Mouse (Mus musculus): ENCODE measurements around the gene Tsc22d1.

Tsc22d1 gene

DNA sequence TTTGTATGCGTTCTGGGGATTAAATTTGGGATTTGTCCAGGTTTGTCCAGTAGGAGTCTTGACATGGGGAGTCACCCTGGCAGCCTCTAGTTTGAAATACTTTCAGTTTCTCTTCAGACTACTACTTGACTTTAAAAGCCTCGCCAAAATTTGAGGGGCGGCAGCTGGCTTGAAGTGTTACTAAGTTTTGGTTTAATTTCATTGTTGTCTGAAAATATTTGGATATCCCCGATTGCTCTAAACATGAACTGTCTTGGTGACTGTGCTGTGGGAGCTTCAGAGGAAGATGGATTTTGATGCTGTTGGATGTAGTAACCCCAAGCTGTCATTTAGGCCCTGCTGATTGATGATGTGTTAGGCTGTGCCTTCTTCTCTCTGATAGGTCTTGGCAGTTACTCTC, 34.2 kb downstream of the Tsc22d1 start:
- no peak for DNase-seq

DNA sequence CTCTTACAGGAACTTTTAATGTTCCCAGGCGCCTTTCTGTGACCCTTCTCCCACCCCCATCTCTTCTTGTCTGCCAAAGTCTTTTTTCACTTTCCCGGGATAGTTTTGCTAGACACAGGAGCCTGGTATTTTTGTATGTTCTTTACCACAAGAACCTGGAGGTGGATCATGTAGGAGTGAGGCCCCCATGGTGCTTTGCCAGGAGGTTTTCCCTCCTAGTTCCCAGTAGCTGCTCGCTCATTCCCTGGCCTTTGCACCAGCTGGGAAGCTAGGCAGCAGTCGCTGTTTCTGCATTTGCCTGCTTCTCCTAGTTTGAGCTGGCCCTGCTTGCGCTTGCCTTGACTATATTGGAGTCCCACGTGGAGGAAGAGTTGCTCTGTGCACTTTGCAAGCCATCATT, 36.2 kb downstream of the Tsc22d1 start:
- peak; percentile 30 for DNase-seq

DNA sequence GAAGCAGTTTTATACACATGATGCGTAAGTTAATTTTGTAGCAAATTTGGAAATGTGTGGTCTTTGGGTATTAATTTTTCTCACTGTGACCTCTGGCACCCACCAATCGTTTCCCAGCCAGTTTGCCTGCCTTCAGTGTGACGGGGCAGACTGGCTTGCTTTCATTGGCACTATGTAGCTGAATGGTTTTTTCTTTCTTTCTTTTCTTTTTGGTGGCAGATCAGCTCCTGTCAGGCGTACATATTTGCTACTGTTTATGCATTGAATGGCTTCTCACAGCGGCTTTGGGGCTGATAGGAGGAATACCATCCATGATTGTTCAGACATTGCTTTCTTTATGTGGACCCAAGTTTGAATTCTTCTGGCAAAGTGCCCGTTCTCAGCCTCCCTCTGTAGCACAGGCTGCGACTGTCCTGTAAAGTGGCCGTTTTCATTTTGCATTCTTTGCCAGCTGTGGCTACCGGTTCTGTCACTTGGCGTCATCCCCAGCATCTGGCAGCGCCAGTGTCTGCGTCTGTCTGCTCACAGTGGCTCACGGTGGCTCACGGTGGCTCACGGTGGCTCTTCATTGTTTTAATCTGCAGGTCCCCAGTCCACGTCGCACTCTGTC, 38.1 kb downstream of the Tsc22d1 start:
- DNase-seq = no peak

DNA sequence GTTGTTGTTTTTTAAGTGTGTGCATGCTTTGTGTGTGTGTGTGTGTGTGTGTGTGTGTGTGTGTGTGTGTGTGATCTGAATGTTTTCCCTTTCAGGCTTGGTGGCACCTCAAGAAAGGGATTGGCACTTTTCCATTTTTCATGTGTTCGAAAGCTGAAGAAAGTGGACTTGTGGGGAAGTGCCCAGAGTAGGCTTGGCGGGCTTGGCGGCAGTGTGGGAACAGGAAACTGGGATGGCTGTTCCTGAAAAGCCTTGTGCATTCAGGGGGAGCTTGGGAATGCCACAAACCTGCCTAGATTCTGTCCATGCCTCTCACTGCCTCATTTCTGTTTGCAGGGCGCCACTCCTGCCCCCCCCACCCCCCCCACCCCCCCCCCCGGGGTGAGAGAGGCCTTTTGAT, 39.9 kb downstream of the Tsc22d1 start:
- no peak for DNase-seq

DNA sequence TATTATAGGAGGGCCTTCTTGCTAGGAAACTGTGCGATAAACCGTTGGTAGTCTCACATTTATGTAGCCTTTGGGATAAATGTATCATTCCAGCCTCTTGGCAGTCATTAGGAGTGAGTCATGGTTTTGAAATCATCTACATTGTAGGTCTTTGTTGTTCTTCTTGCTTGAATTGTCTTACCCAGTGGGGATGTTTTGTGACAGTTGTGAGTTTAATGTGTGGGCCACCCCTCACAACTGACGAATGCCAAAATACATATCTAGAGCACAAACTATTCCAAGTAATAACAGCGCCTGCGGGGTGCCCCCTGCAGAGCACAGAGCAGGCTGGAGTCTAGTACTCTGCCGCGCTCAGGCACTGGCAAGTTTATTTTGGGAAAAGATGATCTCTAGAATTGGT, 40.4 kb downstream of the Tsc22d1 start:
- no peak for DNase-seq

DNA sequence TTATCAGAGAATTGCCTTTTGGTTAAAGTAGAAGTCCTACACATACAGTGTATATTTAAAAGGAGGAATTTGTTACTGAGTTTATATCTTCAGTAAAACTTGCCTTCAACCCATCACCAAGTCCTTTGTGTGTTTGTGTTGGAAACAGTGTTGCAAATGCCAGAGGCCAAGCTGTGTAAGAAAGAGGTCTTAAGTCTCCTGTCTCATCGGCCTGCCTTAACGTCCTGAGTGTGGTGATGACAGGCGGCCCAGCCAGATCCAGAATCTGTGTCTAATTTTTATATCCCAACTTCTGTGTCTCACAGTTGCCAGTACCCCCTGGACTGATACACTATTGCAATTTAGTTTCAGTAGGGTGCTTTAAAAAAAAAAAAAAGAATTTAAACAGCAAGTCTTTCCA, 42.9 kb downstream of the Tsc22d1 start:
- DNase-seq = no peak

DNA sequence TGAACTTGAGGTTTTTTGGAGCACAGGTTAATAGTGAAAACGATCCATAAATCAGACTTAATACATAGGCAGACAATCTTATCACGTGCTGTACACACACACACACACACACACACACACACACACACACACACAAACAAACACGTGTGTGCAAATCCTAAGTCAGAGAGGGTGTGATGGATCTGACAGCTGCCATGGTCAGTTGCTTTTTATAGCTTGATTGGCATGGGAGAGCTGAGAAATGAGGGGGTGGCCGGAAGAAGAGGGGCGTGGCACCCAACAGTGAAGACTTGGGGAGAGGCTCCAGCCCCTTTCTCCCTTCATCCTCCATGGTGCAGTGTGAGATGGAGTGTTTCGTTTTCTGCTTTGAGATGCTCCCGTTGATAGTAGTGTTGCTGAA, 45.4 kb downstream of the Tsc22d1 start:
- no peak for DNase-seq

DNA sequence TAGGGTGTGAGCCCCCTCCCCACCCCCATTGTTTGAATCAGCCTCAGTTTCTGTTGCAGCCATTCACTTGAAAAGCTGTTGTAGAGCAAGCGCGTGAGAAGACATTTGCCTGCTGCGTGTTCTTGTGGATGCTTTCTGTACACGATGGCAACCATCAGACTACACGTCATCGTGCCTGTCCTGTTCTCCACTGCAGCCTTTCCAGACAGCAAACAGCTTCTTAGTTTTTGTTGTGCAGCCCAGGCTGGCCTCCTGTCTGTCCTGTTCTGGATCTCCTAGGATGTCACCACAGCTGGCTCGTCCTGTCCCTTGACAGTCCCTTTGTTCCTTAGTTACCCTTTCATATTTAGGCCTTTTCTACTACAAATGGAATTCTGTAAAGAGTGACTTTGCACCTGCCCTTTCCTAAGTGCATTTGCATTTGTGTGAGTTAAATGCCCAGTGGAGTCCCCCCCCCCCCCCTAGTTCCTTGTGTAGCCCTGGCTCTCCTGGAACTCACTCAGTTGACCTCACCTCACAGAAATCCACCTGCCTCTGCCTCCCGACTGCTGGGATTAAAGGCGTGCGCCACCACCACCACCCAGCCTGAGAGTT, 46.5 kb downstream of the Tsc22d1 start:
- no peak for DNase-seq

DNA sequence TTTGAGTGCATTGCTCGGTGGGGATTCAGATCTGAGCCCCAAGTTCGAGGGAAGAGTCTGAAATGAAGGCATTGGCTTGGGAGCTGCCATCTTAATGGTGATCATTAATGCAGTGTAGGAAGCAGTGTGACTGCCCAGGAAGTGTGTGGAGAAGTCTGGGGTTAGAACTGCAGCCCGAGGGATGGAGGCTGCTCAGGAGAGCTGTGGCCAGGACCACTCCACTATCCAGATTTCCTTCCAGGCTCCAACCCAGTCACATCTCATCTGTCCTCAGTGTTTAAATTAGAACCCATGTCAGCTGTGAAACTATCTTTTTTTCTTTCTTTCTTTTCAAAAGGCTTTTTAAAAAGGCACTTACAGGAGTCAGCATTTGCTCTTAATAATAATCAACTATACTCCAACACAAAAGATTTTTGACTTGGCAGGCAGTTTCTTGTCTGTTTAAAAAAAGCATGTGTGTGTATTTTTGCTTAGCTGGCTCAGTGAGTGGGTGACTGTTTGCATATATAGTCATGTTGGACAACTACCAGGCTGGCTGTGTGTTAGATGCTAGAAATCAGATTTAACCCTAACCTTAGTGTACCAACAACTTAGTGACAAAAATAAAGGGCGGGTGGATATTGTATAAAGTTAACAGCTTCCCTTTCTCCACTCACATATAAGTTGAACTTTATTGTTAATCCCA, 48.8 kb downstream of the Tsc22d1 start:
- DNase-seq = no peak

DNA sequence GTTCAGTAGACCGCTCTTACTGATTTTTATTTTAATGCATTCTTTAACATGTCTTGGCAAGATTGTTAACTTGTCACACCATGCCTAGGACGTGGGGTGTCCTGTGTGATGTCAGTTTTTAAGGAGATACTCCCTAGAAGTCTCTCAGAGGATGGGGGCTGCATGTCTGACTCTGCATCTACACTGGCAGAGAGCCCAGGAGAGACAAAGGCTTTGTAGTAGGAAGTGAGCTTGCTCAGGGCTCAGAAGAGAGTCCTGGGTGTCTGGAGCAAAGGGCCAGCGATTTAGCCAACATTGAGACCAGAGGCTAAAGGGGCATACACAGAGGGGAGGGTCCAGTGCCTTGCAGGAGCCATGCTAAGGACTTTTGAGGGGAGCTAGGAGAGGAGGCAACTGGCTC, 50.2 kb downstream of the Tsc22d1 start:
- no peak for DNase-seq

DNA sequence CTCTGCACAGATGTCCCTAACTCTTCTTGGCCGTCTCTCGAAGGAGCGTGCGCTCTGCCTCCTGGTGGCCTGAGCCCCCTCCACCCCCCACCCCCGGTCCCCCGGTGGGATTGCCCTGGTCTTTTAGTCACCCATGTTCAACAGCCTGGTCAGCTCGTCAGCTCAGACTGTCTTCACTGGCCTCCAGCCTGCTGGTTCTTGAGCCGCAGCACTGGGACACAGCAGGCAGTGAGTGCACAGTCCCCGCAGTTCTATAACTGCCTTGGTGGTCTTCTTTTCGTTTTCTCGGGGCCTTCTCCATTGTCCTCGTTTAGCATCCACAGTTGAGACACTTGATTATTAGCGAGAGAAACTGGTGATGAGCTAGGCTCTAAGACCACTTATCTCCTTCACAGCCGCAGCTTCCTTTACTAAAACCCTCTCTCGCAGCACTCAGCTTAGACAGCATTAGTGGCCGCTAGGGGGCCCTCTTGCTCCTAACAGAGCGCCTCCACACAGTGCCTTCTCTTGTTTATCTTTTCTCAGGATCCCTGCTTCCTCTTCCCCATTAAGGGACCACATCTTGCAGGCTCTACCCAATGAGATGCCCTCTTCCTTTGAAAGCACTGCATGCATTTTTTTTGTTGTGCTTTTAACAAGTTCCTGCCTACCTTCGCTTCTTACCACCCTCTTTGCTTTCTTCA, 52.0 kb downstream of the Tsc22d1 start:
- DNase-seq = peak; percentile 68

DNA sequence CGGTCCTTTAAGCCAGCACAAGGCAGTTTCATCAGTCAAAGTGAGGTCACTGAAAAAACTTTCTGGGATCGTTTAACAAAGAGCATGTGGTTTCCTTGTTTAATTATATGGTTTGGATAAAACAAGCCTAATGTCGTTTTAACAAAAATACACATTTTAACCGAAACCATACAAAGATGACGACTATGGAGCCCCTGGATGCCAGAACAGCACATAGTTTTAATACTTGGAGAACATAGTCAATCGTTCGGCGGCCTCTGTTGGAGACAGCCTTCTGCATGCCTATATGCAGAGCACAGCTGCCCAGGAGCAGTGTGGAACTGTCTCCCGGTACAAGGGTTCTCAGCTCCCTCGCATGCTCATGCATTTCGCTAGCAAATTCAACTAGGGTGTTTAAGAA, 53.2 kb downstream of the Tsc22d1 start:
- no peak for DNase-seq

DNA sequence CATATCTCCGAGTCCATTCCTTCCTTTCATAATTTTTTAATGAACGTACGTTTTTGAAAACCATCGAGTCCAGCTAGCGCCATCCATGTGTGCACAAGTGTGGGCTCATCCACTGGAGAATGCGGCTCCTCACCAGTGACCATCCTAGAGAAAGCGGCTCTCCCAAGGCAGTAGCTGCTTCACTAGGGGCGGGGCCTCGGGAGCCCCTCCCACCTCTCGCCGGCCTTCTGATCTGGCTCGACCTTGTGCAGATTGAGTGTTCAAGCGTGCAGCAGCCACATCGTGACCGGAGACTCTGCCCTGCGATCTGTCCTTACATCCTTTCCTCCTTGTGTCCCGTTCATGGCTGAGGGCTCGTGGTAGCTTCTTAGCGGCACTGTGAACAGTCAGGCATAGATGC, 56.5 kb downstream of the Tsc22d1 start:
- DNase-seq = no peak

DNA sequence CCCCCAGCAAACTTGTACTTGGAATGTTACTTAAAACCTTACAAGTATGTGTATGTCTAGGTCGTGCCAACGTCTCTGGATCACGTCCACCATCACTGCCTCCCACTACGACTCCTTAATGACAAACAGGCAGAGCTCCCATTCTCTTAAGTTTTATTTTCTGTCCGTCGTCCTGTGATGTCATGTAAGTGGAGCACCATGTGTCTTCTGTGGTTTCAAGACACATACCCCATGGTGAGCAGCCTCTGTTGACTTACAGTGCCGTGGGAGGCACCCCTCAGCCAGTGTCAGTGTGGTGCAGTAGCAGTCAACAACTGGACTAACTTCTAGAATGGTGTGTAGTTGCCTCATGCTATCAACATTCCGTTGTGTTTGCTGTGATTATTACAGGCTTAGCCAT, 57.7 kb downstream of the Tsc22d1 start:
- DNase-seq = no peak

DNA sequence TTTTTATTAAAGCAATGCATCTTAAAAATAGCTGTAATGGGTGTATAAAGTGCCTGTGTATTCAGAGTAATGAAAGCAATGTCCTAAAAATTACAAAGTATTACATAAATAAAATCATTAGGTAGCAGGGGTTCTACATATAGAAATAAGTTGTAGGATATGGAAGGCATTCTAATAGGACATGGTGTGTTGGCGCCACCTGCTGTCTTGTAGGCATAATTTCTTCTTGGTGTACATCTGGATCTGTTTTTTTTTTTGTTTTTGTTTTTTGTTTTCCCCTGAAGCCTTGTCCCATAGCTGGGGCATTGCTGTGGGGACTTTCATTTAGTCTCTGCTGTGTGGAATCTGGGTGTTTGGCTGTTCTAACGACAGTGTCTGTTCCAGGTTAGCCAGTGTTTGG, 58.6 kb downstream of the Tsc22d1 start:
- no peak for DNase-seq

DNA sequence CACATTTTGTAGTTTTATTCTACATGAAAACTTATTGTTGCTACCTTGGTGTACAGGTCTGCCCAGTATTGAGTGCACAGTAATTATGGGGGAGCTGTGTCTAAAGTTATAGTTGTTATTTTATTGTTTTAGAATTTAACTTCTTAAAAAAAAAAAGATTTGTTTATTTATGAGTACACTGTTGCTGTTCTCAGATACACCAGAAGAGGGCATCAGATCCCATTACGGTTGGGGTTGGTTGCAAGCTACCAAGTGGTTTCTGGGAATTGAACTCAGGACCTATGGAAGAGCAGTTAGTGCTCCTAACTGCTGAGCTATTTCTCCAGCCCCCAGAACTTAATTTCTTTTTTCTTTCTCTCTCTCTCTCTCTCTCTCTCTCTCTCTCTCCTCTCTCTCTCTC, 59.4 kb downstream of the Tsc22d1 start:
- DNase-seq = no peak

DNA sequence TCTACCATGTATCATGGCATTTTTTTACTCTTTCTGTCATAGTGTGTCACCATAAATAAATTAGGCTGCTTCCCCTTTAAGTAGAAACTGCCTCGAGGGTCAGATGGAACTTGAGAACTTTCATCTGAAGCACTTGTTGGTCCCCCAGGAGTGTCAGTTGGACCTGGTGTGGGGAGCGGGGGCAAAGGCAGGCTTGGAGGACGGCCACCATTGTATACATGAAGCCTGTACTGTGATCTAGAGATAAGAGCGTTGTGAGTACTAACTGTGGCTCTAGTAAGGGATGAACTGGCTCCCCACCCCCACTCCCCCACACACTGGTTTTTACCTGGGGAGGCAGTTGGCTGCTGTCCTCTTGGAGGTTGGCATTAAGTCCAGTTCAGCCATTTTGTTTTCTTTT, 62.0 kb downstream of the Tsc22d1 start:
- no peak for DNase-seq

DNA sequence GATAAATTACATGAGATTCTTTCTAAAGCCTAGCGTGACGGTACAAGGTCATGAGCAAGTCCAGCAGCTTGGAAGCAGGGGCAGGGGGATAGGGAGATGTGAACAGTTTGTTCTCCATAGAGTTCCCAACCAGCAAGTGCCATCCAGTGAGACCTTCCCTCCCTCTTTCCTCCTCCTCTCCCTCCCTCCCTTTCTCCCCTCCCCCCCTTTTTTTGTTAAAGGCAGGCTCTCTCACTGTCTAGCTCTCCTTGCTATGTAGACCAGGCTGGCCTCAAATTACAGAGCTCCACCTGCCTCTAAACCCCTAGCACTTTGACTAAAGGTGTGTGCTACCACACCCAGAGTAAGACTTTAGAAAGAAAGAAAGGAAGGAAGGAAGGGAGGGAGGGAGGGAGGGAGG, 63.3 kb downstream of the Tsc22d1 start:
- no peak for DNase-seq

DNA sequence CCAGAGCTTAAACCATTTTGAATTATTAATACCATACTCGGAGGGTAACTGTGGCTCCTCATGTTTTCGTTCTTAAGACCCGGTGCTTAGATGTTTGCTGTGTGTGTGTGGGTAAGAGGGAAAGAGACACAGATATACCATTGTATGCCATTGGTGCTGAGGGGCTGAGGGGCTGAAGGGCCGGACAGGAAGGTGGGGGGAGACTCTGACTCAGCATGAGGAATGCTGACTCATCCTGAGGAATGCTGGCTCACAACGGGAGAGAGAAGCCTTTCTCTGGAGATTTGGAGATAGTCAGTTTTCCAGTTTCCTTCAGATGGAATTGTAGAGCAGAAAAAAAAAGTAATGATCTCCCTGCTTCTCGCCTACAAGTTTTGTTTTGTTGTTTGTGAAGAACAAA, 63.9 kb downstream of the Tsc22d1 start:
- DNase-seq = no peak

DNA sequence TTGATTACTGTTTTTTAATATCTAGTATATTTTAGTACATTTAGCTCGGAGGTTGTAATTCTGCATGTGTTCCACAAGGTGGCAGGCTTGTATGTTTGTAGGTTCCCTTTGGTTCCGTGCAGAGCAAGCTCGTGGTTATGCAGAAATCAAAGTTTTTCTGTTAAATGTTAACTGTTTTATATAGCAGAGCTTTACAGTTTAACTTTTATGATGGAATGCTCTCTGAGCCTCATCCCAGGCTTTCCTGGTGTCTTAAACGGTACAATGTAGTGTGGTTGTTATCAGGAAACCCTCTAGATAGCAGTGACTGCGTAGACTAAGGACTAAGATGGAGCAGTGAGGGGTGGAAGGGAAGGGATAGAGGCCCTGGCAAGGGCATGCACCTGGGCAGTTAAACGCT, 65.1 kb downstream of the Tsc22d1 start:
- no peak for DNase-seq

DNA sequence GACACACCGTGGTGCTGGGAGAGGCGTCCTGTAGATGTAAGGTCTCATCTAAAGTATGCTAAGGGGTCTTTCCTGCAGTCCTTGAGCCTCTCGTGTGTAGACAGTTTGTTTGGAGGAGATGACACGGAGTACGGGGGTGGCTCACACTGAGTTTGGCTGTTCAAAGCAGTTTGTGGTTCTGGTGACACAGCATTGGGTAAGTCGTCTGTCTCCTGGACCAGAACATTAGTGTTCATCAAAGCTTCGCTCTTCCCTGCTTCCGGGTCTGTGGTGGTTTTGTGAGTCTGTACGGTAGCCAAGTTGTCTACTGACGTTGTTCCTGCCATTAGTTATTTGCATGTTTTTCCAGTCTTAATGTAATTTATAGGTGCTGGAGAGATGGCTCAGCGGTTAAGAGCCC, 65.7 kb downstream of the Tsc22d1 start:
- DNase-seq = no peak

DNA sequence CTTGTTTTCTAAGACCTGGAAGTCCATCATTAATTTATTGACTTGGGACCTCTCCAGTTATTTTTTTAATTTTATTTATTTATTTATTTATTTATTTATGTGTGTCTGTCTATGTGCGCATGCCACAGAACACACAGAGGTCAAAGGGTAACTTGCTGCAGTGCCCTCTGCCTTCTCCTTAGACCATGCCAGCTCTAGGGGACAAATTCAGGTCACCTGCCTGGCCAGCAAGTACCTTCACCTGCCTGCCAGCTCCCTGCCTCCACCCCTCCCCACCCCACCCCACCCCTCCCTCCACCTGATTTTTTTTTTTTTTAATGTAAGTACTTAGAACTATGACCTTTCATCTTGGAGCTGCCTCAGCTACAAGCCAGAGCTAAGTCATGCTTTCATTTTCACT, 68.9 kb downstream of the Tsc22d1 start:
- no peak for DNase-seq

DNA sequence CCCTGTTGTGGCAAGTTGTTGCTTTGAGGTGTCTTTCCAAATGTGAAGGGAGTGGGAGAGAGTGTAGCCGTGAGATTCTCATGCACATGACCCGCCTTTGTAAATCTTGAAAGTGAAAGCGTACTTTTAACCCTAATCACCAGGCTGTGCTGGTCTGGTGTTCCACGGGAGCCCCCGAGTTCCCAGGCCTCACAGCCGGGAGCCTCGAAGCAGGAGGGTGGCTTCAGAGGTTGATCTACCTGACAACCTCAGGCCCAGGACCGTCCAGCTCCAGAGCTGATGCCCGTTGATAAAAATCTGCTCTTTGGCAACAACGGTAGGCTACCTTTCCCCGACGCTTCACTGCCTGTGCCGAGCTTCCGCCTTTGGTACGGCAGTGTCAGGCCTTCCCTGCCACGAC, 72.8 kb downstream of the Tsc22d1 start:
- no peak for DNase-seq
